Mouse (Mus musculus): ENCODE data around the gene Retreg1. TPM values are rescaled to one million over a fixed set of nuclear protein-coding genes. Genes with fewer than 3 reads are reported as not detected.

Retreg1 gene
- total RNA-seq, 1 experiment = 7.1 TPM

GRCm38 (mm10) chr15:25912911-25913310 is 69.9 kb downstream of the Retreg1 start:
- Histone ChIP-seq H3K27ac (ENCODE audit: insufficient read depth, low read depth, low read length, poor library complexity, severe bottlenecking) (no peak overlapping the region), H3K9ac (ENCODE audit: insufficient read depth, low read depth, low read length, poor library complexity, severe bottlenecking) (no peak overlapping the region), H3K9me3 (ENCODE audit: control insufficient read depth, insufficient read depth, low read depth, low read length) (no peaks in the 10 kb centered on the region), H3K36me3 (ENCODE audit: control insufficient read depth, insufficient read depth, low read length, poor library complexity, severe bottlenecking) (no peaks in the 10 kb centered on the region), H3K4me1 (ENCODE audit: control insufficient read depth in 2 of 2, insufficient read depth in 2 of 2, low read length in 2 of 2, poor library complexity in 1 of 2) (peaks cover 0 to 5% of the 10 kb centered on the region in 2 experiments; a peak in 1 of 4 replicates), H3K4me3 (ENCODE audit: insufficient read depth in 1 of 2, low read depth in 1 of 2, low read length in 2 of 2, poor library complexity in 1 of 2, severe bottlenecking in 1 of 2) (no peak overlapping the region)
- TF ChIP-seq ZNF384 (IDR thresholded peaks at IDR 0.05; ENCODE audit: low read depth, low read length) (no peak), HCFC1 (IDR thresholded peaks at IDR 0.05; ENCODE audit: borderline replicate concordance, insufficient read depth, low read length) (no peak), ZC3H11A (IDR thresholded peaks at IDR 0.05; ENCODE audit: borderline replicate concordance, low read depth, low read length) (no peak), CHD2 (IDR thresholded peaks at IDR 0.05; ENCODE audit: low read depth, low read length) (no peak), MAFK (IDR thresholded peaks at IDR 0.05; ENCODE audit: insufficient read depth, low read depth, low read length) (no peak)
- in situ Hi-C loops (cut with MboI; ENCODE audit: low sequenced_read_pairs in 2 of 2, unreplicated experiment in 2 of 2) = no loop called here
- no peak for DNase-seq (ENCODE audit: low read depth, low spot score)

GRCm38 (mm10) chr15:25913659-25914058 is 70.7 kb downstream of the Retreg1 start:
- in situ Hi-C loops (cut with MboI; ENCODE audit: low sequenced_read_pairs in 2 of 2, unreplicated experiment in 2 of 2) = no loop called here
- peaks cover 0 to 5% of the 10 kb centered on the region in 2 experiments; a peak in 1 of 4 replicates for H3K4me1 ChIP-seq (ENCODE audit: control insufficient read depth in 2 of 2, insufficient read depth in 2 of 2, low read length in 2 of 2, poor library complexity in 1 of 2)
- no peak overlapping the region for H3K27ac ChIP-seq (ENCODE audit: insufficient read depth, low read depth, low read length, poor library complexity, severe bottlenecking)
- DNase-seq (ENCODE audit: low read depth, low spot score) = no peak
- no peaks in the 10 kb centered on the region for H3K9me3 ChIP-seq (ENCODE audit: control insufficient read depth, insufficient read depth, low read depth, low read length)
- no peaks in the 10 kb centered on the region for H3K36me3 ChIP-seq (ENCODE audit: control insufficient read depth, insufficient read depth, low read length, poor library complexity, severe bottlenecking)
- TF ChIP-seq ZC3H11A (IDR thresholded peaks at IDR 0.05; ENCODE audit: borderline replicate concordance, low read depth, low read length) (no peak), MAFK (IDR thresholded peaks at IDR 0.05; ENCODE audit: insufficient read depth, low read depth, low read length) (no peak), HCFC1 (IDR thresholded peaks at IDR 0.05; ENCODE audit: borderline replicate concordance, insufficient read depth, low read length) (no peak), ZNF384 (IDR thresholded peaks at IDR 0.05; ENCODE audit: low read depth, low read length) (no peak), CHD2 (IDR thresholded peaks at IDR 0.05; ENCODE audit: low read depth, low read length) (no peak)
- no peak overlapping the region for H3K4me3 ChIP-seq (ENCODE audit: insufficient read depth in 1 of 2, low read depth in 1 of 2, low read length in 2 of 2, poor library complexity in 1 of 2, severe bottlenecking in 1 of 2)
- no peak overlapping the region for H3K9ac ChIP-seq (ENCODE audit: insufficient read depth, low read depth, low read length, poor library complexity, severe bottlenecking)

GRCm38 (mm10) chr15:25914160-25914559 is 71.2 kb downstream of the Retreg1 start:
- no peak for DNase-seq (ENCODE audit: low read depth, low spot score)
- H3K9me3 ChIP-seq (ENCODE audit: control insufficient read depth, insufficient read depth, low read depth, low read length) = no peaks in the 10 kb centered on the region
- H3K4me3 ChIP-seq (ENCODE audit: insufficient read depth in 1 of 2, low read depth in 1 of 2, low read length in 2 of 2, poor library complexity in 1 of 2, severe bottlenecking in 1 of 2) = no peak overlapping the region
- H3K4me1 ChIP-seq (ENCODE audit: control insufficient read depth in 2 of 2, insufficient read depth in 2 of 2, low read length in 2 of 2, poor library complexity in 1 of 2) = peaks cover 0 to 5% of the 10 kb centered on the region in 2 experiments; a peak in 1 of 4 replicates
- no peaks in the 10 kb centered on the region for H3K36me3 ChIP-seq (ENCODE audit: control insufficient read depth, insufficient read depth, low read length, poor library complexity, severe bottlenecking)
- TF ChIP-seq CHD2 (IDR thresholded peaks at IDR 0.05; ENCODE audit: low read depth, low read length) = no peak
- no peak for TF ChIP-seq HCFC1 (IDR thresholded peaks at IDR 0.05; ENCODE audit: borderline replicate concordance, insufficient read depth, low read length)
- TF ChIP-seq MAFK (IDR thresholded peaks at IDR 0.05; ENCODE audit: insufficient read depth, low read depth, low read length) = no peak
- TF ChIP-seq ZC3H11A (IDR thresholded peaks at IDR 0.05; ENCODE audit: borderline replicate concordance, low read depth, low read length) = no peak
- TF ChIP-seq ZNF384 (IDR thresholded peaks at IDR 0.05; ENCODE audit: low read depth, low read length) = no peak
- H3K9ac ChIP-seq (ENCODE audit: insufficient read depth, low read depth, low read length, poor library complexity, severe bottlenecking) = no peak overlapping the region
- in situ Hi-C loops (cut with MboI; ENCODE audit: low sequenced_read_pairs in 2 of 2, unreplicated experiment in 2 of 2) = no loop called here
- no peak overlapping the region for H3K27ac ChIP-seq (ENCODE audit: insufficient read depth, low read depth, low read length, poor library complexity, severe bottlenecking)

GRCm38 (mm10) chr15:25915013-25915412 is 72.0 kb downstream of the Retreg1 start:
- H3K9ac ChIP-seq (ENCODE audit: insufficient read depth, low read depth, low read length, poor library complexity, severe bottlenecking) = no peak overlapping the region
- H3K9me3 ChIP-seq (ENCODE audit: control insufficient read depth, insufficient read depth, low read depth, low read length) = no peaks in the 10 kb centered on the region
- no peak overlapping the region for H3K27ac ChIP-seq (ENCODE audit: insufficient read depth, low read depth, low read length, poor library complexity, severe bottlenecking)
- no peaks in the 10 kb centered on the region for H3K36me3 ChIP-seq (ENCODE audit: control insufficient read depth, insufficient read depth, low read length, poor library complexity, severe bottlenecking)
- H3K4me3 ChIP-seq (ENCODE audit: insufficient read depth in 1 of 2, low read depth in 1 of 2, low read length in 2 of 2, poor library complexity in 1 of 2, severe bottlenecking in 1 of 2) = no peak overlapping the region
- TF ChIP-seq MAFK (IDR thresholded peaks at IDR 0.05; ENCODE audit: insufficient read depth, low read depth, low read length) (no peak), CHD2 (IDR thresholded peaks at IDR 0.05; ENCODE audit: low read depth, low read length) (no peak), ZC3H11A (IDR thresholded peaks at IDR 0.05; ENCODE audit: borderline replicate concordance, low read depth, low read length) (no peak), HCFC1 (IDR thresholded peaks at IDR 0.05; ENCODE audit: borderline replicate concordance, insufficient read depth, low read length) (no peak), ZNF384 (IDR thresholded peaks at IDR 0.05; ENCODE audit: low read depth, low read length) (no peak)
- in situ Hi-C loops (cut with MboI; ENCODE audit: low sequenced_read_pairs in 2 of 2, unreplicated experiment in 2 of 2) = no loop called here
- peaks cover 0 to 5% of the 10 kb centered on the region in 2 experiments; a peak in 1 of 4 replicates for H3K4me1 ChIP-seq (ENCODE audit: control insufficient read depth in 2 of 2, insufficient read depth in 2 of 2, low read length in 2 of 2, poor library complexity in 1 of 2)
- no peak for DNase-seq (ENCODE audit: low read depth, low spot score)
